Mouse (Mus musculus) kidney, embryonic 16.5 days (tissue): ENCODE results near the gene Smc6. TPM values are rescaled to one million over a fixed set of nuclear protein-coding genes. Genes with fewer than 3 reads are reported as not detected.

Experiments
- ATAC-seq: fragments of 200-750 bp; cut with Nextera tagmentation; 2 replicates; pipeline ENCODE4 v1.8.0; 2017; ENCODE audit warnings: moderate TSS enrichment; ENCODE audit not compliant: low FRiP score, low TSS enrichment
- H3K27ac ChIP-seq: fragments of 300-500 bp; sonication (generic); 2 replicates; pipeline ENCODE4 v1.5.1; 2014; ENCODE audit warnings: low read length
- H3K27me3 ChIP-seq: fragments of 300-500 bp; sonication (generic); 2 replicates; pipeline ENCODE4 v1.6.1; 2014; ENCODE audit warnings: low read length, control low read depth, mixed read lengths; ENCODE audit not compliant: insufficient read depth
- H3K36me3 ChIP-seq: fragments of 300-500 bp; sonication (generic); 2 replicates; pipeline ENCODE4 v1.6.1; 2014; ENCODE audit warnings: low read length, control low read depth, mixed read lengths; ENCODE audit not compliant: insufficient read depth
- H3K4me1 ChIP-seq: fragments of 300-500 bp; sonication (generic); 2 replicates; pipeline ENCODE4 v1.6.1; 2014; ENCODE audit warnings: low read length, control low read depth, mixed read lengths; ENCODE audit not compliant: insufficient read depth
- H3K4me2 ChIP-seq: fragments of 300-500 bp; sonication (generic); replicated peaks from 2 replicates; pipeline ENCODE4 v1.6.1; 2014; ENCODE audit warnings: low read depth, low read length
- H3K4me3 ChIP-seq: fragments of 300-500 bp; sonication (generic); 2 replicates; pipeline ENCODE4 v1.5.1; 2014; ENCODE audit warnings: mild to moderate bottlenecking, low read length
- H3K9ac ChIP-seq: fragments of 300-500 bp; sonication (generic); replicated peaks from 2 replicates; pipeline ENCODE4 v1.6.1; 2014; ENCODE audit warnings: low read length
- H3K9me3 ChIP-seq: fragments of 300-500 bp; sonication (generic); 2 replicates; pipeline ENCODE4 v1.6.1; 2016; ENCODE audit warnings: low read length, control low read depth
- WGBS: fragments of 180-500 bp; shearing (Covaris S2); extraction: QIAGEN DNeasy Blood & Tissue Kit; methylation state at CpG from one replicate; pipeline ENCODE4 v1.1.7; 2014; 5-methylcytosine and 5-hydroxymethylcytosine counted together
- polyA plus RNA-seq: library from polyadenylated mRNA; unstranded; fragments of >200 nt; fragmentation: Nextera tagmentation; extraction: Ambion mirVana; gene quantifications from 2 replicates; pipeline ENCODE4 v1.2.1, GENCODE M21; 2015

Smc6 gene
- polyA plus RNA-seq, 1 experiment from 2014 or later: 110 TPM

DNA sequence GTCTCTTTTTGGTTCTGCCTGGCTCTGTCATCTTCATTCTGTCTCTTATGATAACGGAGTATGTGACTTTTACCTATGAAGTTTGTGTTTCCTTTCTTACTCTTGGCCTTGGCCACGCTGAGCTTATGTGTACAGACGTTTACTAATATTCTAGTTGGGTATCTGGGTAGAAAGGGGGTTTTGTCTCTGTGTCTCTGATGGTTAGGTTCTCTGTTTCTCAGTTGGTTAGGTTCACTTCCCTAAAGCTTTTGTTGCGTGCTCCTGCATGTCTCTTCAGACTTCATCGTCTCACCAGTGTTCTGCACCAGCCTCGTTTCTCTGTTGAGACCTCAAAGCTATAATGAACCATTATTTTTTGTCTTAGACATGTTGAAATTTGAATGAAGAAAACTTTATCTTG lies 11.5 kb downstream of the Smc6 start:
- Histone ChIP-seq H3K4me2 (no peak overlapping the region), H3K9ac (no peak overlapping the region), H3K27me3 (no peaks in the 10 kb centered on the region), H3K36me3 (peaks cover 45% of the 10 kb centered on the region), H3K27ac (no peak overlapping the region), H3K4me3 (no peak overlapping the region), H3K4me1 (no peaks in the 10 kb centered on the region), H3K9me3 (no peaks in the 10 kb centered on the region)
- ATAC-seq: no peak
- 95% methylated on average over 6 of the region's 6 CpGs for WGBS

DNA sequence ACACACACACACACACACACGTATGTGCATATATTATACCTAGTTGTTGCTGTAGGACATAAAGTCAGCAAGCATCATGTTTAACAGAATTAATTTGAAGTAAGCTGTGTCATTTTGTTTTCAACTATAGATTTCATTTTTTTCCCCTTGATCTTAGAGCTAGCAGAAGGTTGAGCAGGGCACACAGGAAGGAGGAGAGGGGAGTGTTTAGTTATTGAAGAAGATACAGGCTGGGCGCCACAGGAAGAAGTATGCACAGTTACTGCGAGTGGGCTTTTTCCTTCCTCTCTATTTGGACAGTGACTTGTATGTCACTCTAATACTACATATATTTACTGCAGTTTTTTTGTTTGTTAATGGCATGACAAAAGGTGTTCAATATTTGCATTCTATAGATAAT lies 14.2 kb downstream of the Smc6 start:
- H3K9me3 ChIP-seq: no peaks in the 10 kb centered on the region
- no peak for ATAC-seq
- H3K9ac ChIP-seq: no peak overlapping the region
- WGBS: 88% methylated on average over 3 of the region's 3 CpGs
- H3K4me3 ChIP-seq: no peak overlapping the region
- no peak overlapping the region for H3K27ac ChIP-seq
- no peaks in the 10 kb centered on the region for H3K4me1 ChIP-seq
- peaks cover 43% of the 10 kb centered on the region for H3K36me3 ChIP-seq
- no peak overlapping the region for H3K4me2 ChIP-seq
- no peaks in the 10 kb centered on the region for H3K27me3 ChIP-seq

DNA sequence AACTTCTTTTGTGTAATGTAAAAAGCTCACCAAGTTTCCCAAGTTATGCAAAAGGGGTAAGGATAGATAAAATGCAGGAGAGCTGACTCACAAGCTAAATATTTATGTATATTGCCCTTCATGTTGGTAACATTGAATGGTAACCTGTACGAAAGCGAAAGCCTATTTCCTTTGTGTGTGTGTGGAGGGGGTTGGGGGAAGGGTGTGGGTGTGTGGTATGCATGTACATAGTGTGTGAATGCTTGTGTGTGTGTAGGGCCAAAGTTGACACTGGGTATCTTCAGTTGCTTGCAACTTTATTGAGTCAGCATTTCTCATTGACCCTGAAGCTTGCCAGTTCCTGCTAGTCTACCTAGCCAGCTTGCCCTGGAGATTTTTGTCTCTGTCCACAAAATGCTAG lies 15.9 kb downstream of the Smc6 start:
- peaks cover 55% of the 10 kb centered on the region for H3K36me3 ChIP-seq
- WGBS: 94% methylated on average over 2 of the region's 2 CpGs
- H3K9ac ChIP-seq: no peak overlapping the region
- no peaks in the 10 kb centered on the region for H3K9me3 ChIP-seq
- ATAC-seq: no peak
- no peaks in the 10 kb centered on the region for H3K4me1 ChIP-seq
- H3K27me3 ChIP-seq: no peaks in the 10 kb centered on the region
- no peak overlapping the region for H3K4me2 ChIP-seq
- H3K4me3 ChIP-seq: no peak overlapping the region
- H3K27ac ChIP-seq: no peak overlapping the region

DNA sequence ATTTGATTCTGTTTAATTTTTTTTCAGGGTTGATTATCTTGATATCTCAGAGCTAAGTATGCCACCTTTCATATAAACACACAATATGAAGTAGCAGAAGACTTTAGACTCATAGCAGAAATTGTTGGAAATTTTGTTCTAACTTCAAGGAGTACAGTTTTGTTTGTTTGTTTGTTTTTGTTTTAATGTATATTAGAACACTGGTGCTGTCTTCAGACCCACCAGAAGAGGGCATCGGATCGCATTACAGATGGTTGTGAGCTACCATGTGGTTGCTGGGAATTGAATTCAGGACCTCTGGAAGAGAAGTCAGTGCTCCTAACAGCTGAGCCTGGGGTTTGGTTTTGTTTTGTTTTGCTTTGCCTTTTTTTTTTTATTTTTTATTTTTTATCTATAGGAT lies 20.7 kb downstream of the Smc6 start:
- Histone ChIP-seq H3K9me3 (no peaks in the 10 kb centered on the region), H3K27me3 (no peaks in the 10 kb centered on the region), H3K4me2 (no peak overlapping the region), H3K4me3 (no peak overlapping the region), H3K4me1 (no peaks in the 10 kb centered on the region), H3K36me3 (peaks cover 45% of the 10 kb centered on the region), H3K9ac (no peak overlapping the region), H3K27ac (no peak overlapping the region)
- 89% methylated on average over 2 of the region's 2 CpGs for WGBS
- no peak for ATAC-seq

DNA sequence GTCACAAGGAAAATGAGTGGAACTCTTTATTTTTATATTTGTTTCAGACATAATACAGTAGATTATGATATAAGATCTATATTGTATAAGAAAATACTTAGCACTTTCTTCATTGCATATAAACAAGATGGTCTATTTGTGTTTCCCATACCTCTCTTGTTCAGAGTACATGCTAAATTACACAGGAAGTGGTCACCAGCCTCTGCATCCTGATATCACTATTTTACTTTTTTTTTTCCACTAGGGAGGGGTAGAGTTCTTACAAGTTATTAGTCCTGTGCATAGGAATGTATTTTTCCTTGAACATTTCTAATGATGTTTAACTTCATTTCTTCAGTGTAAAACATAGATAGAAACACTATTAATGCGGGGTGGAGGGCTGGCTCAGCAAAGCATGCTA lies 35.2 kb downstream of the Smc6 start:
- H3K9me3 ChIP-seq: no peaks in the 10 kb centered on the region
- H3K27ac ChIP-seq: no peak overlapping the region
- peaks cover 39% of the 10 kb centered on the region for H3K36me3 ChIP-seq
- H3K4me2 ChIP-seq: no peak overlapping the region
- no peak overlapping the region for H3K9ac ChIP-seq
- H3K4me3 ChIP-seq: no peak overlapping the region
- H3K4me1 ChIP-seq: no peaks in the 10 kb centered on the region
- ATAC-seq: no peak
- H3K27me3 ChIP-seq: no peaks in the 10 kb centered on the region
- 92% methylated on average over 1 of the region's 1 CpGs for WGBS

DNA sequence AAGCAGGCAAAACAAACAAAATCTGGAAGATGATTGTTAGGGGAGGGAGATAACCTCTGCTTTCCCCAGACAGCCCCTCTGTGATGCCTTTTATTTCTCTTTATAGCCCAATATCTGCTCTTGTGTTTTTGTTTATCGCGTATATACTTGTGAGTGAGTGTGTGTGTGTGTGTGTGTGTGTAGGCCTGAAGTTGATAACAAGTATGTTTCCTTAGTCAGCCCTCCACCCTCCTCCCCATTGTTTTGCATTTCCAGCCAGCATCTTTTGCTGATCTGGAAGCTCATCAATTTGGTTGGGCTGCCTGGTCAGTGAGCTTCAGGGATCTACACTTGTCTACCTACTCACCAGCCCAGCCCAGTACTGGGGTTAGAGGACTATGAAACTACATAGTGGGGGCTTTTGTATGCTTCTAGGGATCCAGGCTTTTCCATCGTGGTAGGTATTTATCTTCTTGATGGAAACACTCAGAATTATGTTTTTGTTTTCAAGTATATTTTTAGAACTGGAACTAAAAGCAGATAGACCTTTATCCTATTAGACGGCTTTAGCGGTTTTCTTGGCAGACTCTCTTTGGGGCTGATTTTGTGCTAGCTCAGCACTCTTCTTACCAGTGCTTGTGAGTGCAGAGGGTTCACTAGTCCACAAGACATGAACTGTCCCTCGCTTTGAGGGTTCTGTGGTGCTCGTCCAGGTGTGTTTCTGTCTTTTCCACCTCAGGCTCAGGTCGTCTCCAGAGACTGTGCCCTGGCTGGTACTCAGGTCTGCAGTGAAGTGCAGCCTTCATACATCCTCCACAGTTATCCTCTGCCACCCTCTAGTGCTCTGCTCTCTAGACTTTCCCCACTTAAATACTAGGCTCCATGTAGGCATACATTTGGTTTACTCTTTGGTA lies 41.3 kb downstream of the Smc6 start:
- Histone ChIP-seq H3K4me3 (no peak overlapping the region), H3K36me3 (peaks cover 46% of the 10 kb centered on the region), H3K9ac (no peak overlapping the region), H3K27ac (no peak overlapping the region), H3K4me2 (no peak overlapping the region), H3K4me1 (no peaks in the 10 kb centered on the region), H3K27me3 (no peaks in the 10 kb centered on the region), H3K9me3 (no peaks in the 10 kb centered on the region)
- 87% methylated on average over 8 of the region's 8 CpGs for WGBS
- ATAC-seq: no peak

DNA sequence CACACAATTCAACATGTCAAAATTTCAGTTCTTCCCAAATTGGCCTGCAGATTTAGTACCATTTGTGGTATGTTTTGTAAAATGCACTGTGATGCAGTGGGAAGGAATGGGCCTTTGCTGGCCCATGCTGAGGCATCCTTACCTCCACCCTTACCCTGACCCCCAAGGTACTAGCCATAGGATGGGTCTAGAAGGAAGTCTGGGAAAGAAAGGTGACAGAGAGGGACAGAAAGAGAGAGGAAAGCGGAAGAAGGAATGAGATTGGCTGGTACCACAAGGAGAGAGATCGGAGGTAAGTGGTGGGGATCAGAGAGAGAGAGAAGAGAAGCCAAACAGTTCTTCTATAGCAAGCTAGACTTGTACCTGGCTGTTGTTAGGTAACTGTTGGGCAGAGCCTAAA lies 45.4 kb downstream of the Smc6 start:
- Histone ChIP-seq H3K36me3 (peaks cover 41% of the 10 kb centered on the region), H3K9me3 (no peaks in the 10 kb centered on the region), H3K4me3 (no peak overlapping the region), H3K9ac (no peak overlapping the region), H3K4me1 (no peaks in the 10 kb centered on the region), H3K27ac (no peak overlapping the region), H3K4me2 (no peak overlapping the region), H3K27me3 (no peaks in the 10 kb centered on the region)
- no peak for ATAC-seq
- WGBS: 100% methylated on average over 2 of the region's 2 CpGs

DNA sequence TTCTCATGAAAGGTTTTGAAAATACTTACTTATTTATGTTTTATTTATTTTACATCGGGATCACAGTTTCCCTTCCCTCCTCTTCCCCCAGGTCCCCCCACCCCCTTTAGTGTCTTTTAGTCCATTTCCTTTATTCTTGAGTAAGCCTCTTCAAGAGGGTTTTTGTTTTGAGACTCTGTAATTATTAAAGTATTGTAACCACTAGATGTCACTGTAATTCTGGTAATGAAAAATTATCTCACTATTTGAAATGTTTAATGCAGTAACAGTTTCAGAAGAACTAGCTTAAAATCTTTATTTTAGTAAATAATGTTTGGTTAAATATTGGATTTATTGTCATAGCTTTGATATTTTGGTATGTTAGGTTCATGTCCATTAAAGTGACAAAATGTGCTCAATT lies 48.2 kb downstream of the Smc6 start:
- WGBS: 64% methylated on average over 1 of the region's 1 CpGs
- no peak overlapping the region for H3K9ac ChIP-seq
- no peak for ATAC-seq
- no peaks in the 10 kb centered on the region for H3K27me3 ChIP-seq
- H3K4me3 ChIP-seq: no peak overlapping the region
- H3K4me1 ChIP-seq: no peaks in the 10 kb centered on the region
- no peak overlapping the region for H3K4me2 ChIP-seq
- H3K9me3 ChIP-seq: no peaks in the 10 kb centered on the region
- H3K27ac ChIP-seq: no peak overlapping the region
- peaks cover 29% of the 10 kb centered on the region for H3K36me3 ChIP-seq

DNA sequence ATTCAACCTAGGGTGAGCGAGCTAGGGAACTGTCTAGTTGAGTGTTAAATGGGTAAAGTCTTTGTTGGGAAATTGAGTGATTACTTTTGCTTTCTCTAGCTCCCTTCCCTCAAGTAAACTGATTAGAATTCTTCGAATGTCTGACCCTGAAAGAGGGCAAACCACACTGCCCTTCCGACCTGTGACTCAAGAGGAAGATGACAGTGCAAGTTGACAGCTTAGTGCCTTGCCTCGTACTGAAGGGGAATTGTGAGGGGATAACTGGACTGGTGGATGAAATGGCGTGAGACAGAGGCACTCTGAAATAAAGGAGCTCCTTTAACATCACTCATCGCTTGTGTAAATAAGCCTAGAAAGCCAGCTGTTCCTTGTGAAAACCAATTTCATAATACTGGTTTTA lies 52.0 kb downstream of the Smc6 start:
- peaks cover 17% of the 10 kb centered on the region for H3K36me3 ChIP-seq
- H3K27ac ChIP-seq: no peak overlapping the region
- H3K9ac ChIP-seq: no peak overlapping the region
- 70% methylated on average over 6 of the region's 6 CpGs for WGBS
- no peak overlapping the region for H3K4me3 ChIP-seq
- H3K4me2 ChIP-seq: no peak overlapping the region
- no peak for ATAC-seq
- H3K4me1 ChIP-seq: no peaks in the 10 kb centered on the region
- no peaks in the 10 kb centered on the region for H3K9me3 ChIP-seq
- no peaks in the 10 kb centered on the region for H3K27me3 ChIP-seq

DNA sequence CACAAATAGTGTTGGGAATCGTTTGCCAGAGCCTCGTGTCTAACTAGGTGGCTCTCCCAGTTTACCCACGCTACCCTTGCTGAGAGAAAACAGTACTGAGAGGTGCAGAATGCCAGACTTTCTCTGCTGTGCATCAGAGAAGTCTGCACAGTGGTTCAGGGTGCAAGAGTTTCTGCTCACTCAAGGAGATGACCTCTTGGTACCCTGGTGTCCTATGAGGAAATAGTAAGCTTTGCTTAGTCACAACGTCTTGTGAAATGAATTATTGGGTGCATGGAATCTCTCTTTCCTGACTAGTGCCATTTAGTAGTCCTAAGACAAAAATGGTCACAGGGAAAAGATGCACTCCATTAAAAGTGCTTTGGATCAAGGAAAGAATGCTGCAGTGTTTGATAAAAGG lies 58.8 kb downstream of the Smc6 start:
- Histone ChIP-seq H3K9me3 (no peaks in the 10 kb centered on the region), H3K4me1 (no peaks in the 10 kb centered on the region), H3K4me3 (no peak overlapping the region), H3K9ac (no peak overlapping the region), H3K4me2 (no peak overlapping the region), H3K36me3 (no peaks in the 10 kb centered on the region), H3K27me3 (no peaks in the 10 kb centered on the region), H3K27ac (no peak overlapping the region)
- 45% methylated on average over 4 of the region's 4 CpGs for WGBS
- ATAC-seq: no peak
